Mouse (Mus musculus): ENCODE measurements around the gene Tlr5.

The Tlr5 gene

DNA sequence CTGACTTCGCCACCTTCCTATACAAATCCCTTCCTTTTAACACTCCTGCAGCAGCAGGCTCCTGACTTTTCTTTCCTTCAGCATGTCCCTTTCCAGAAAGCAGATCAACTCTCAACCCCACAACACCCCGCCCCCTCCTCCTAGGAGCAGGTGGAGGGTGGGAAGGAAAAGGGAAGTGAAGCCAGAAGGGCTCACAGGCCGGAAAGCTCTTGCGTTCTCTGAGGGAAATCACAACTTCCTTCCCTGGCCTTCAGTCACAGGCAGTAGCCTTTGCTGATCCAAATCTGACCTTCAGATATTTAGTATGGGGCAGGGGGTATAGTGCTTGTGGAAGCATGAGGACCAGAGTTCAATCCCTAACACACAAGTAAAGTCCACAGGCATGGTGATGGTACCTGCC lies 921 bp upstream of the Tlr5 start:
- DNase-seq (ENCODE audit: low spot score in 2 of 2), result no peak

DNA sequence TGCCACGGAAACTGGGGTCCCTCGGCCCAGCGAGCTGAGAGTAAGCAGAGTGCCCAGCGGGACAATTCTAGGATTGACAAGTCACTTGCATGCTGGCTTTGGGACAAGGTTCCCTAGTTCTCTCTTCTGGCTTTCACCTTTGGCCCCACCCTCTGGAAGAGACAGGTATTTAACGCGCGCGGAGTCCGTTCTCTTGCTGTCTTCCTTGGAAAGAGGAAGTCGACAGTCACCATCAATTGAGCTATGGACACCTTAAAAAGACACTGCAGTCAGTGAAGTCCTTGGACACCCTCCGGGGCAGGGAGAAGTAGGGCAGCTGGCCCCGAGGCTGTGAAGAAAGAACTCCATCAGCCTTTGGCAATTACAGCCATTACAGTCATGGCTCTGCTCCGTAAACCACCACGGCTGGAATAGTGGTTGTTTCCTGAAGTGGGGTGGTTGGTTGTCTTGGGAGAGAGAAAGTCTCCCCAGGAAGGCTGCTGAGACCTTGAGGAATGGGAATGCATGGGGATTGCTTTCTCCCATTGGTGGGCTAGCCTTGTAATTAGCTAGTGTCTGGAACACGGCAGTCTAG lies 546 bp downstream of the Tlr5 start:
- DNase-seq (ENCODE audit: low spot score in 2 of 2), result no peak

DNA sequence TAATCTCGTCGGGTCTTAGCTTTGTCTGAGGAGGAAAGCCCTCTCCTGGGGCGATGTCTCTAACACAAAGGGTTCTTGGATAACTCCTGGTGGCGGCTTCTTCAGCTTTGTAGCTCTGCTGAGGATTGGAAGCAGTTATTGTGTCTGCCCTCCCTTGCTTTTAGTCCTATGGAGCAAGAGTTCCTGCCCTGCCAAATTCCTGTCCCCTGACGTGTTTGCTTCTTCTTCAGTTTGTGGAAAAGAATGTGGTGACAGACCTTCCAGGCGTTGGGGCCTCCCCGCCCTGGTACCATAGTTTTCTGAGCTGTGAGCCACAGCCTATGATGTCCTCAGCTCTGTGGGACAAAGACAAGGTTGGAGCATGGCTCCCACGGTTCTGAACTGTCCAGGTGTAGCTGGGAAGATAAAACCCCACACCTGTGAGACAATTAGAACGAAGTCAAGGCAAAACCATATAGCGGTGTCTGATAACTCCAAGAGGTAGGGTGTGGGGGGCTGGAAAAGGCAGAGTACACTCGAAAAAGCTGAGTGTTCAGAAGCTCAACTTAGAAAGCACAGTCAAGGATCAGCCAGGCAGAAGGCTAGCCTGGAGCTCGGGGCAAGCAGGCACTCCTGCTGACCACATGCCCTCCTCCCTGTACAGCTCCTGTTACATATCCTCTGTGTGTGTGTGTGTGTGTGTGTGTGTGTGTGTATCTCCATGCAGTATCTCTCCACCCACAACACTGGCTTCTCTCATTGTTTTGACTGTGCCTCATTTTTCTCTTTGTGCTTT lies 1.8 kb downstream of the Tlr5 start:
- no peak for DNase-seq (ENCODE audit: low spot score in 2 of 2)

DNA sequence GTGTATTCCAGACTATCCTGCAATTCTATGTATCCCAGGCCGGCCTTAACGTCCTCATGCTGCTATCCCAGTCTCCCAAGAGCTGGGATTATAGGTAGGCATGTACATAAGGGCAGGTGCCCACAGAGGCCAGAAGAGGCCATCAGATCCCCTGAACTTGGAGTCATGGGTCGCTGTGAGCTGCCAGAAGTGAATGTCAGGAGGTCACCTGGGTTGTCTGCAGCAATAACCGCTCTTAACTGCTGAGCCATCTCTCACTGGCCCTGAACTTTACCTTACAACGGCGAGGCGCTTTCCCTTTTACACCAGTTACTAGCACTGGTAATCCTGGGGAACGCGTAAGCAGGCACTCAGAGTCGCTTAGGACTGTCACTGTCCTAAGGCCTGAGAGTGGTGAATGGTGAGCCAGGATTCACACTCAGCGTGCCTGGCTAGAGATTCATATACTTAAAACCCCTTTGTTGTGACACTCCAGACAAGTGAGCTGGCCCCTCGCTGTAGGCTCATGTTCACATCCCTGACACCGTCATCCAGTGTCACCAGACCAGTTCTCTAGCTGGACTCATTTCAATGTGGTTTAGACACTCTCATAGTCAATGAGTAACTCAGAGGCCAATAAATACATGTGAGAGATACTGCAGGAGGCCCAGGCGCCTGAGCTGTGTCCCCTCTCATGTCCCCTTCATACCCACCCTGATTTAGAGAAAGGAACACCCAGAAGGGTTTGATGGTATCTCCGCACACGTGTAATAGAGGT lies 2.6 kb downstream of the Tlr5 start:
- no peak for DNase-seq (ENCODE audit: low spot score in 2 of 2)

DNA sequence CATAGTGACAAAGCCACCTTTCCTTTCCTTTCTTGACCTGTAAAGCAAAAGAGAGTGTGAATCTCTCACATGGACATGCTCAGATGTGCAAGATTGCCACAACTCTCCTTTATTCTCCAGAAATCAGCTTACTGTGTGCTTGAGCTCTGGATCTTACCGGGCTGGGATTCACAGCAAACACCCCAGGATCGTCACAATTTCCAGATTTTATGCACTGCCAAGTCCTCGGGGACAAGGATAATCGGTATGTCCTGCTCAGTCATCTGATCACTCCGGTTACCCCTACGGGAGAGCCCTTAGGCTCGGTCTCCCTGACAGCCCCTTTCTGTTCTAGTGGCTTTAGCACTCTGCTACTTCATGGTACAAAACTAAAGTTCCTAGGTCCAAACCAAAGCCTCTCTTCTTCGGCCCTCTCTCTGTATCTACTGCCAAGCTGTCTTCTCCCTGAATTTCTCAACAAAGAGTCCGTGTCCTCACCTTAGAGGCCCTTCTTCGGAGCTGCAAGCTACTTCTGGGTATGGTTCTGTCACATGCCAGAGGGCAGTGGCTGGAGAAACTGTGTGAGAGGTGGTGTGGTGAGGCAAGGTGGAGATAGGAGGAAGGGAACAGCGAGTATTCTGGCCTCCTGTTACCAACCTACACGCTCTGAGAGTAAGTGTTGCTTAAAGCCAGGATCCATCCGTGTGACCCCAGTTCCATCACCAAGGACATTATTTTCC lies 3.4 kb downstream of the Tlr5 start:
- peak in 1 of 2 experiments; percentile 40 for DNase-seq (ENCODE audit: low spot score in 2 of 2)

DNA sequence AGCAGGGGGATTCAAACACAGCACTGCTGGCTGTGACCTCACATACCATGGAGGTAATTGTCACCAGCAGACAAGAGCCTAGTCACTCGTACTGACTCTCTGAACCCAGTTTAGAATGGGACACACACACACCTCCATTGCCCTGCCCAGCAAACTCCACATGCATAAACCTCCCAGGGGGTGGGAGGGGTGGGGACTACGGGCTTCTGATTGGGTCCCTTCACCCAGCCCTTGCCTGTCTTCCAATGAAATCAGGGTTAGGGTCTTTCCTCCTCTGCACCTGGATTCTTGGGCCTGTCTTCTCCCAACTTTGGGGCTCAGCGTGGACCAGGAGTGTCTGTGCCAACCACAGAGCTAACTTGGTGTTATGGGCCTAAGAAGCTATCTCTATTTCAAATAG lies 4.2 kb downstream of the Tlr5 start:
- no peak for DNase-seq (ENCODE audit: low spot score in 2 of 2)

DNA sequence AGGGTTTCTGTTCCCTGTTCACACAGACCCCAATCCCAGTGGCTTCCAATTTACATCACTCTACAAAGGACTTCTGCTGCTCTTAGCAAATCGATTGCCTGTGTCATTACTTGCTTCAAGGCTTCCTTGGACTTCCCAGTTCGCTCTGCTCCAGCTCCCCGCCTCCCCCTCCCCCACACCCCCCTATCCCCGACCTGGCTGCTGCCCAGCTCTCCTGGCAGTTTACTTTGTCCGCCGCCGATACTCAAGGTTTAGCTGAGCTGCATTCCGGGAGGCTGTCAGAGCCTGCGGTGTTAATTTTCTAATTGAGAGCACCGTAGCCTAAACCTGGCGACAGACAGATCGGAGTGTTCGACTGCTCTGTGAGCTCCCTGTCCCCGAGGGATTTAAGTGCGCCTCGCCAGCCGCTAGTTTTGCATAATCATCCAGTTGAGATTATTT lies 4.7 kb downstream of the Tlr5 start:
- DNase-seq (ENCODE audit: low spot score in 2 of 2), result no peak

DNA sequence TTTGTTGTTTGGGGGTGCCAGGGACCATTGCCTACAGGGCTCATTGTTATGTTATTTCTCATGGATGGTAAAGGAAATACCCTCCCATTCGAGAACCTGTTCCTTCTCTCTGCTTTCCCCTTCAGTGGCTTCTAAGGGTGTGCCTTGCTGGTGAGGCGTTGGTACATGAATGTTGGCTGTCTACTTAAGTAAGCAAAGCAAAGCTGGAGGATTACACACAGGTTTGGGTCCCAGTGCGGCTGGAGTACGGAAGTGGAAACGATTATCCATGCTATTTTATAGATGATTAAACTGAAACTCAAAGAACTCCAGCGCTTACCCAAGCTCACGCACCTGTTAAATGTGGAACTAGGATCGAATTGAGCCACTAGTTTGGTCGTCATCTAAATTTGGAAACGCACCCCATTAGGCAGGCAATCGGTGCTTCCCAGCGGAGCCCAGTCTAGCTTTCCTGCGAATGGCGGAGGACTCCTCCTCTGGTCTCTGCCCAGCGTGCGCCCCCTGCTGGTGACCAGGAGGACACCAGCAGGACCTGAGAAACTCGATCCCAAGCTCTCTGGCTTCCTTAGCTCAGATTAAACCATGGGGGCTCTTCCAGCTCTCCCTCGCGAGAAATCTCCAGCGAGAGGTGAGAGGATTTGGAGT lies 5.3 kb downstream of the Tlr5 start:
- peak; percentile 69 to 74 for DNase-seq (ENCODE audit: low spot score in 2 of 2)

DNA sequence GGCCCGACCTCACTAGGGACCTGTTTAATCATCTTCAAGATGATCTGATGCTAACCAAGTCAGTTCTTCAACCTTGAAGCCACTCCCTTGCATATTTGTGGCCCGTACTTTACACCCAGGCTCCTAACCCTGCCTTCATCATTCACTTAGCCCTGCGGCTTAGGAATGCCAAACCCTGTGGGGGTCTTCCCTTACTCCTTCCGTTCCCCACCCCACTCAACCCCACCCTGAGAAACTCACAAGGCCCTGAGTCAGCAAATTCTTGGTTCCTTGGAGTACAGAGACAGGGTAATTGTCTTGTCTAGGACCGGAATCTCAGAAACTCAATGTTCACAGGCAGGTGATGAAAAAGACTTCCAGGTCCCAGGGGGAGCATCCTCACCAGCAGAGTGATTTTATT lies 6.5 kb downstream of the Tlr5 start:
- no peak for DNase-seq (ENCODE audit: low spot score in 2 of 2)

DNA sequence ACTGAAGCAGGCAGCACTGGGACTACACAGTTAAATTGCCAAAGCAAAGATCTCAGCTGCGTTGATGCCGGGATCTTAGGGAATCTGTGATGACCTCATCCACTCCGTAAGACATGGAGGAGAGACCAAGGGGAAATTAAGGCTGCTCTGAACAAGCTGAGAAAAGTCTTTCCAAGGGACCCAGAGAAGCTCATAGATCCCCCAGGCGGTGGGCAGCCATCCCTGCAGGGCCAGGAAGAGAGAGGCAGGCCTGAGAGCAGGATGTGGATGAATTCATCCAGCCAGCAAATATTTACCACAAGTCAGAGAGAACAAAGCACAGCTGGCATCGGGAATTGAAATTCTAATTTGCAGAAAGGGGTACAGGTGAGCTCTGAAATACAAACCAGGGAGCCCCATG lies 8.7 kb downstream of the Tlr5 start:
- no peak for DNase-seq (ENCODE audit: low spot score in 2 of 2)

DNA sequence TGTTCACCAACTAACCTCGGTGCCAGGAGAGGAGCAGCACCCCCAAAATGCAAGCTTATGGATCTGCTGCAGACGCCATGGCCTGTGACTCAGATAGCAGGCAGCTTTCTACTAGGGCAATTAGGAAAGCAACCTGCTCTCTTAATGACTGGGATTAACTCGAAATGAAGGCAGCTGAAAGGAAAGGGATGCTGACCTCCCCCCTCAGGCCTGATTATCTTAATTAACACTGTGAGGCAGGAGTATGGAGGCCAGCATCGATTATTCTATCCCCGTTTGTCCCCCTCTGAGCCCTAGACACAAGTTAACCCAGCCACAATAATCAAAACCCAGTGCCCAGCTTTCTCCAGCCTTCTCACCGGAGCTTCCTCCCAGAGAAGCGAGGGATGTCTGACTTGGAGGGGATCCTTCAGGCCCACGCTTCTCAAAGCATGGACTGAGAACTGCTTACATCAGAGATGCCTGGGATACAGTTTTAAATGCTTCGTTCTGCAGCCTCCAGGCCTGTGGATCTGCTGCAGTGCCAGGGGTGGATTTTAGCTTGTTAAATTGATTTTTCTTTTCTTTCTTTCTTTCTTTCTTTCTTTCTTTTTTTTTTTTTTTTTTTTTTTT lies 10.4 kb downstream of the Tlr5 start:
- no peak for DNase-seq (ENCODE audit: low spot score in 2 of 2)

DNA sequence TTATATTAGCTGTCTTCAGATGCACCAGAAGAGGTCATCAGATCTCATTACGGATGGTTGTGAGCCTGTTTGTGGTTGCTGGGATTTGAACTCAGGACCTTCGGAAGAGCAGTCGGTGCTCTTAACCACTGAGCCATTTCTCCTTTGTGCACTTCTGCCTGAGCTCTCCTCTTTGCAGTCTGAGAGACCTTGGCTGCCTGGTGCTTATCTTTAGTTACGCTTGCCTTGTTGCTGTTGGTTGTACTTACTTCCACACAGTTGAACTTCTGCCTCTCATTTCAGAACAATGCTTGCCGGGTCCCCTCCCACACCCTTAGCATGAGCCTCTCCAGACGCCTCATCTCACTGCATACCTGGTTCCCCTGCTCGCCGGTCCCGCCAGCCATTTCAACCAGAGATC lies 14.1 kb downstream of the Tlr5 start:
- DNase-seq (ENCODE audit: low spot score in 2 of 2), result no peak

DNA sequence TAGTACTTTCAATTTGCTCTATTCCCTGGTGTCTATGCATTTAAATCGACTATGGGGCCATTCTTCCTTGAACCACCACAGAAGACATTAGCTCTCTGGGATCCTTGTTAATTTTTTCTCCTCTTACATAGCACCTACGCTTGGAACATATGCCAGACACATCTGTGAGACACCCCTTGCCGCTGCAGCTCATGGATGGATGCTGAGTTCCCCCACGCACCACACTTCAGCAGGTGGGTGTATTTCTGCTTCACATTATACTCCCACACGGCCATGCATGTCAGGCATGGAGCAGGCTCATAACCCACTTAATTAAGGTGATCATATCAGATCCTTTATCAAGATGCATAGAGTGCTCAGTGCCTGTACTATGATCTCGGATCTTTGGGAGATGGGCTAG lies 17.7 kb downstream of the Tlr5 start:
- DNase-seq (ENCODE audit: low spot score in 2 of 2), result no peak

DNA sequence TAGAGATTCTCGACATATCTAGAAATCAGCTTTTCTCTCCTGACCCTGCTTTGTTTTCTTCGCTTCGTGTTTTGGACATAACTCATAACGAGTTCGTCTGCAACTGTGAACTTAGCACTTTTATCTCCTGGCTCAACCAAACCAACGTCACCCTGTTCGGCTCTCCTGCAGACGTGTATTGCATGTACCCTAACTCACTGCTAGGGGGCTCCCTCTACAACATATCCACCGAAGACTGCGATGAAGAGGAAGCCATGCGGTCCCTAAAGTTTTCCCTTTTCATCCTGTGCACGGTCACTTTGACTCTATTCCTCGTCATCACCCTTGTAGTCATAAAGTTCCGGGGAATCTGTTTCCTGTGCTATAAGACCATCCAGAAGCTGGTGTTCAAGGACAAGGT lies 20.2 kb downstream of the Tlr5 start:
- DNase-seq (ENCODE audit: low spot score in 2 of 2), result no peak

DNA sequence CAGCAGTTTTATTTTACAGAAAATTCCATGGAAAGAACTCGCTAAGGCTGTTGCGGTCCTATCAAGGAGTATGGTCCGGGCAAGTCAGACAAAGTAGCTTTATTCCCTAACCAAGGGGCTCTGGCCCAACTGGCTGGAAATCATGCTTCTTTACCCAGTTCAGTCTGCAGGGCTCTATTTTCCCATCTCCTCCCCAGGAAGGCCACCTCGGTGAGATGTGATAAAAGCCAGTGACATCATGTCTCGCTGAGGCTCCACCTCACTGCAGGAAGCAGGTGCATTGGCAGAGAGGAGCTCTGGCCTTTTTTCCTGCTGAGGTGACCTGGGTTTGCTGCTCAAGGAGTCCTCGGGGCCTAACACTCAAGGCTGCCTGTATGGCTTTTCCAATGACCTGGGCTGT lies 26.1 kb downstream of the Tlr5 start:
- DNase-seq (ENCODE audit: low spot score in 2 of 2), result no peak

DNA sequence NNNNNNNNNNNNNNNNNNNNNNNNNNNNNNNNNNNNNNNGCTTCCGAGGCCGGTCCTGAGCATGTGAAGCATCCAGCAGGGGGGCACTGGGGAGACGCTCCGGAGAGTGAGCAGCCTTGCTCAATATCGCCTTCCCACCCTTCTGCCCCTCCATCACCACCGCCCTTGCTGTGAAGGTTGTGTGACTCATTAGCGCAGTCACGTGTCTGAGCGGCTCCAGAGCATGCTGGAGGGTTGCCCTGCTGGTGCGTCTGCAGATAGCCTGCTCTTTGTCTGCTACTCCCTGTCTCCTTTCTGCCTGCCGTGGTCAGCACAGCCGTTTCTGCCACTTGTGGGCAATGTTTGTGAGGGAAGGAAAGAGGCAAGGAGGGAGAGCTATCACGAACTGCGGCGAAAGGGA lies 28.4 kb downstream of the Tlr5 start:
- peak; percentile 75 to 89 for DNase-seq (ENCODE audit: low spot score in 2 of 2)

DNA sequence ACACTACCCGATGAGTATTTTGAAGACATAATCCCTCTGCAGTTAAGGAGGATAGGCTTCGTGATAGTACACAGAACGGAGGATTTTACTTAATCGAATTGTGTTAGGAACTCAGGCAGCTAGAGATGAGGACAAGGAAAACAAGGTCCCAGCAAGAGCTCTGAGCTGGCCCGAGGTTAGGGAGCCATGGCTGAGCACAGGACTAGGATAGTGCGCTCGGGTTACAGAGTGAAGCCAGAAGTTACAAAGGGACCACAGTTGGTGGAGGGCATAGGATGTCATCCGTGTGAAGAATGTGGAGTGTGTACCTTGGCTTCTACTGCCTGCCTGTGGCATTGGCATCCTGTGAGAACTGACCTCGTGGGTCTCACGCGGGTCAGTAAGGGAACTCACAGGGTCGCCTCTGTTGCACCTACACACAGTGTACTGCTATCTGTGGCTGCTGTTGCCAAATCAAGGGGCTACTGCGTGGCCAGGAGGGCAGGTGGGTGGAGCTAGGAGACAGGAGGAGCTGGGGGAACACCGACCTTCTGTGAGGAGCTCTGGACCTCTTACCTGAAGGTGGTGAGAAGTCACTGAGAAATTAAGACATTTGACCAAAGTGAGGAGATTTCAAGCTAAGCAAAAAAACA lies 29.0 kb downstream of the Tlr5 start:
- no peak for DNase-seq (ENCODE audit: low spot score in 2 of 2)

DNA sequence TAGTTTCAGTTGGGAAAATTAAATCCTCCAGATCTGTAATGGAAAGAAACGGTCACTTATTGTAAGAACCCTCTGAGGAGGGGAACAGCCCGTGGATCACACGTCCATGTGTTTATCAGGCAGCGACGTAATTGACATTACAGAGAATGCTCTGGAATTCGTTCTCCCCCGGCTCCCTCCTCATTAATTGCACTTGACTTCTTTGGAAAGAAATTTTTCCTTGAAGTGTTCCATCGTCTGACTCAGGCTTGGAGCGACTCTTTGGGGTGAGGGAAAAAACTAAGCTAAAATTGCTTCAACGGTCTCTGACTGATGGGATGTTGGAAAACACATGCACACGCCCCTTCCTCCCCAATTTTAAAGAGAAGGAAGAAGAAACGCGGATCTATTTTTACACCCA lies 31.7 kb downstream of the Tlr5 start:
- no peak for DNase-seq (ENCODE audit: low spot score in 2 of 2)

DNA sequence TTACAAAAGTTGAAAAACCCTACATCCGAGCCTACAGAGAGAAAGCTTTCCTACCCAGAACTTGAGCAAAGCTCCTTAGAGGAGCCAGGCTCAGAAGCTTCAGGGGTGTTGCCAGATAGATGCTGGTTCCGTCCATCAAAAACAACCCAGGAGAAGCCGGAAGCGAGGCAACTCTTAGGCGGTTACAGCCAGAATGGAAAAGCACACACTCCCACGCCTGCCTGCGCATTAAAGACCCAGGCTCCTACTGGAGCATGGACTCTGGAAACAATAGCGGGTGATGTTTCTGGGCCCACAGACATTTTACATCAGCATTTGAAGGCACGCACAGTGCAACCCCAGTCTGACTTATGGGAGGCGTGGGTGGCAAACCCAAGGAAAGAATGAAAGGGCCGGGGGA lies 32.2 kb downstream of the Tlr5 start:
- DNase-seq (ENCODE audit: low spot score in 2 of 2), result no peak

DNA sequence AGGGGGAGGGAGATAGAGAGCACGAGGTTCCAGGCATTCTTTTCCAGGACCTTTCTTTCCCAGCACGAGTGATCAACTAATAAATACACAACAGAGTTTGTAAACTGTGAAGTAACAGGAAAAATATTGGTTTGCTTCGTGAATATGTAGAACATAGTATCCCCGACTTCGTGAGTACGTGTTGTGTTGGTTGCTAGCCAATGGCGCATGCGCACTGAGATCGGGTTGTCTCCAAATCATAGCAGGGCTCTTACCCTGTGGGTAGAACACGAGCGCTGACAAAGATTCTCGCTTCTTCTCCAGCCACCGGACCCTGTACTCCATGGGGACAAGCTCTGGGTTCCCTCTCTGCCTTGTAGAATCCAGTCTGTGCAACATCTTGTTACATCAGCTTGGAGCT lies 33.2 kb downstream of the Tlr5 start:
- DNase-seq (ENCODE audit: low spot score in 2 of 2), result no peak

DNA sequence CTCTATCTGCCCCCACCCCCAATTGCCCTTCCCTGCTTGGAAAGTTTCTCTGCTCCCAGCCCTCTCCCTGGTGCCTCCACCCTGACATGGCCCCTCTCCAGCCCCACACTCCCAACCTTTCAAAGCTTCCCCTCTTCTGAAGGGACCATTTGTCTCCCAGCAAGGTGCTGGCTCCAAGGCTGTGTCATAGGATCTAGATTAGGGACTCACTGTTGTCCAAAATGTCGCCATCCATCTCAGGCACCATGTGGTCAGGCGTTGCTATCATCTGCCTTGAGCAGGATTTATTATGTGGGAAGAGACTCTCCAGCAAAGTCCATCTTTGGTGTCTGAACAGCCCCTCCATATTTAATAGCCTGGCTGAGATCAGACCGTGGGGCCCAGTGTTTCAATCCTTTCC lies 34.1 kb downstream of the Tlr5 start:
- DNase-seq (ENCODE audit: low spot score in 2 of 2), result no peak

All from urinary bladder, adult 18-20 months (tissue).